Mouse (Mus musculus) hindbrain, embryonic 14.5 days (tissue): ENCODE measurements around the gene Klf17. TPM values are rescaled to one million over a fixed set of nuclear protein-coding genes. Genes with fewer than 3 reads are reported as not detected.
"Not testable (repeated sequence)": the region's sequence is repeated elsewhere in the genome, so short reads cannot be mapped to it uniquely, and the experiment has no call there.

Experiments
- ATAC-seq: fragments of 200-750 bp; cut with Nextera tagmentation; 2 replicates; pipeline ENCODE4 v1.8.0; 2017; ENCODE audit warnings: moderate number of reproducible peaks, mild to moderate bottlenecking, moderate TSS enrichment, moderate library complexity; ENCODE audit not compliant: low FRiP score
- DNase-seq: peaks from one replicate; pipeline ENCODE4 v3.0.0-alpha.2; 2015; ENCODE audit warnings: low spot score
- H3K27ac ChIP-seq: fragments of 300-500 bp; sonication (generic); 2 replicates; pipeline ENCODE4 v1.5.1; 2014; ENCODE audit warnings: mild to moderate bottlenecking, moderate library complexity
- H3K27me3 ChIP-seq: fragments of 300-500 bp; sonication (generic); 2 replicates; pipeline ENCODE4 v1.6.1; 2014; ENCODE audit warnings: mild to moderate bottlenecking, low read length, mixed read lengths; ENCODE audit not compliant: control insufficient read depth, insufficient read depth
- H3K36me3 ChIP-seq: fragments of 300-500 bp; sonication (generic); replicated peaks from 2 replicates; pipeline ENCODE4 v1.6.1; 2014; ENCODE audit not compliant: control insufficient read depth, insufficient read depth
- H3K4me1 ChIP-seq: fragments of 300-500 bp; sonication (generic); replicated peaks from 2 replicates; pipeline ENCODE4 v1.6.1; 2014; ENCODE audit warnings: antibody characterized with exemption, low read length, mixed read lengths; ENCODE audit not compliant: control insufficient read depth, insufficient read depth
- H3K4me2 ChIP-seq: fragments of 300-500 bp; sonication (generic); replicated peaks from 2 replicates; pipeline ENCODE4 v1.6.1; 2014; ENCODE audit warnings: mild to moderate bottlenecking, moderate library complexity
- H3K4me3 ChIP-seq: fragments of 300-500 bp; sonication (generic); replicated peaks from 2 replicates; pipeline ENCODE4 v1.5.1; 2014; ENCODE audit warnings: mild to moderate bottlenecking, low read length
- H3K9ac ChIP-seq: fragments of 300-500 bp; sonication (generic); 2 replicates; pipeline ENCODE4 v1.6.1; 2014
- H3K9me3 ChIP-seq: fragments of 300-500 bp; sonication (generic); 2 replicates; pipeline ENCODE4 v1.6.1; 2016; ENCODE audit warnings: low read length; ENCODE audit not compliant: control insufficient read depth
- WGBS: fragments of 180-500 bp; shearing (Covaris S2); extraction: QIAGEN DNeasy Blood & Tissue Kit; methylation state at CpG from one replicate; pipeline ENCODE4 v1.1.7; 2014; 5-methylcytosine and 5-hydroxymethylcytosine counted together
- polyA plus RNA-seq: library from polyadenylated mRNA; unstranded; fragments of >200 nt; fragmentation: Nextera tagmentation; extraction: Ambion mirVana; gene quantifications from 2 replicates; pipeline ENCODE4 v1.2.1, GENCODE M21; 2014

Gene Klf17
- polyA plus RNA-seq, 1 experiment from 2014 or later: not detected

- WGBS: 24% methylated on average over 5 of the region's 5 CpGs
These were observed 5.5 kb upstream of the Klf17 start for GRCm38 (mm10) chr4:117770935-117771334.

GRCm38 (mm10) chr4:117760151-117760550, 5.3 kb downstream of the Klf17 start:
- ATAC-seq (no peak), DNase-seq (no peak)
- WGBS: 93% methylated on average over 5 of the region's 5 CpGs
- Histone ChIP-seq H3K9ac (no peak overlapping the region), H3K4me2 (no peak overlapping the region), H3K4me1 (no peaks in the 10 kb centered on the region), H3K4me3 (no peak overlapping the region), H3K9me3 (no peaks in the 10 kb centered on the region), H3K27ac (no peak overlapping the region), H3K36me3 (no peaks in the 10 kb centered on the region), H3K27me3 (no peaks in the 10 kb centered on the region)

More at GRCm38 (mm10) chr4:117770935-117771334, 5.5 kb upstream of the Klf17 start:
- Histone ChIP-seq H3K36me3 (no peaks in the 10 kb centered on the region), H3K9me3 (no peaks in the 10 kb centered on the region), H3K27ac (no peak overlapping the region), H3K4me1 (no peaks in the 10 kb centered on the region), H3K4me2 (no peak overlapping the region), H3K27me3 (no peaks in the 10 kb centered on the region), H3K9ac (no peak overlapping the region), H3K4me3 (no peak overlapping the region)
- DNase-seq (peak; percentile 89), ATAC-seq (no peak)

- H3K4me1 ChIP-seq, H3K9ac ChIP-seq, H3K27me3 ChIP-seq, H3K27ac ChIP-seq, H3K4me3 ChIP-seq, H3K9me3 ChIP-seq, H3K4me2 ChIP-seq, H3K36me3 ChIP-seq, ATAC-seq, DNase-seq: not testable (repeated sequence)
- 85% methylated on average over 5 of the region's 5 CpGs for WGBS
These were observed 13.0 kb downstream of the Klf17 start for GRCm38 (mm10) chr4:117752469-117752868.

GRCm38 (mm10) chr4:117737559-117737958, 27.9 kb downstream of the Klf17 start:
- Histone ChIP-seq H3K4me1 (no peaks in the 10 kb centered on the region), H3K9ac (no peak overlapping the region), H3K27me3 (no peaks in the 10 kb centered on the region), H3K27ac (no peak overlapping the region), H3K4me2 (no peak overlapping the region), H3K4me3 (no peak overlapping the region), H3K36me3 (no peaks in the 10 kb centered on the region), H3K9me3 (no peaks in the 10 kb centered on the region)
- ATAC-seq (no peak), DNase-seq (no peak)
- 49% methylated on average over 8 of the region's 8 CpGs for WGBS

GRCm38 (mm10) chr4:117731926-117732325, 33.5 kb downstream of the Klf17 start:
- ATAC-seq: no peak

GRCm38 (mm10) chr4:117724112-117724511, 41.3 kb downstream of the Klf17 start, which contains the start of gene Gm12845:
Gene Gm12845, plus strand, starts transcription at chr4:117724412.
- no peak within 1 kb of the TSS for H3K9ac ChIP-seq
- 89% methylated on average over 1 of the region's 1 CpGs for WGBS
- no peak for ATAC-seq
- H3K27ac ChIP-seq: no peak within 1 kb of the TSS
- H3K36me3 ChIP-seq: no peaks in the 10 kb centered on the region
- H3K9me3 ChIP-seq: no peaks in the 10 kb centered on the region
- no peak for DNase-seq
- no peaks in the 10 kb centered on the region for H3K4me1 ChIP-seq
- no peak within 1 kb of the TSS for H3K4me3 ChIP-seq
- H3K4me2 ChIP-seq: no peak within 1 kb of the TSS
- no peaks in the 10 kb centered on the region for H3K27me3 ChIP-seq

More at GRCm38 (mm10) chr4:117731926-117732325, 33.5 kb downstream of the Klf17 start:
- no peaks in the 10 kb centered on the region for H3K9me3 ChIP-seq
- H3K9ac ChIP-seq: no peak overlapping the region
- H3K4me1 ChIP-seq: no peaks in the 10 kb centered on the region
- H3K4me3 ChIP-seq: no peak overlapping the region
- H3K36me3 ChIP-seq: no peaks in the 10 kb centered on the region
- no peak overlapping the region for H3K4me2 ChIP-seq
- no peak for DNase-seq
- no peaks in the 10 kb centered on the region for H3K27me3 ChIP-seq
- H3K27ac ChIP-seq: no peak overlapping the region
- 88% methylated on average over 3 of the region's 3 CpGs for WGBS

- no peak overlapping the region for H3K4me3 ChIP-seq
- no peaks in the 10 kb centered on the region for H3K4me1 ChIP-seq
- no peaks in the 10 kb centered on the region for H3K27me3 ChIP-seq
- no peaks in the 10 kb centered on the region for H3K9me3 ChIP-seq
- no peak overlapping the region for H3K27ac ChIP-seq
- 76% methylated on average over 6 of the region's 6 CpGs for WGBS
- H3K4me2 ChIP-seq: no peak overlapping the region
- no peak overlapping the region for H3K9ac ChIP-seq
- no peak for ATAC-seq
- no peak for DNase-seq
- no peaks in the 10 kb centered on the region for H3K36me3 ChIP-seq
These were observed 51.9 kb downstream of the Klf17 start for GRCm38 (mm10) chr4:117713303-117714098.

GRCm38 (mm10) chr4:117712314-117712713, 53.1 kb downstream of the Klf17 start:
- no peaks in the 10 kb centered on the region for H3K36me3 ChIP-seq
- H3K9ac ChIP-seq: no peak overlapping the region
- H3K27me3 ChIP-seq: no peaks in the 10 kb centered on the region
- no peaks in the 10 kb centered on the region for H3K9me3 ChIP-seq
- no peaks in the 10 kb centered on the region for H3K4me1 ChIP-seq
- no peak for DNase-seq
- H3K4me3 ChIP-seq: no peak overlapping the region
- ATAC-seq: no peak
- WGBS: 89% methylated on average over 3 of the region's 3 CpGs
- H3K4me2 ChIP-seq: no peak overlapping the region
- no peak overlapping the region for H3K27ac ChIP-seq

GRCm38 (mm10) chr4:117708780-117709550, 56.5 kb downstream of the Klf17 start:
- ATAC-seq (no peak), DNase-seq (no peak)

More at GRCm38 (mm10) chr4:117708780-117709550, 56.5 kb downstream of the Klf17 start:
- H3K27ac ChIP-seq: no peak overlapping the region
- WGBS: 82% methylated on average over 3 of the region's 3 CpGs
- H3K36me3 ChIP-seq: no peaks in the 10 kb centered on the region
- H3K9ac ChIP-seq: no peak overlapping the region
- H3K27me3 ChIP-seq: no peaks in the 10 kb centered on the region
- H3K4me1 ChIP-seq: no peaks in the 10 kb centered on the region
- H3K4me2 ChIP-seq: no peak overlapping the region
- no peaks in the 10 kb centered on the region for H3K9me3 ChIP-seq
- H3K4me3 ChIP-seq: no peak overlapping the region
